In the genomic region with DNA sequence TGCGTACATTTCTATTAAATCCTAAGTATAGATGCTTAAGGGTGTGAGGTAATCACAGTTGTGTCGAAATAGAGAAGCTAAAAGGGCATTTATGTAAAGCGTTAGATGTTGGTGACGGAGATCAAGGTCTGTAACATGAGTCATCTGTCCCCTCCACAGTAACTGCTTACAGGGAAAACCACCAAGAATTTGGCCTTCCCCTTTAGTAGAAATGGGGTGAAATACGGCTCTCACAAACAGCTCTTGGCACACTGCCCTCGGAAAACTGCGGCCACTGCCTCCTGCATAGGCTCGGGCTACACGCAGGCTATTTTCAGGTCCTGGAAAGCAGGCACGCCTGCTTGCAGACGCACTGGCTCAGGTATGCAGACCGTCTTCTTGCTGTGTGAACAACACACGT, we compare ENCODE assay signal across 8 mouse cellular contexts. TPM values are rescaled to one million over a fixed set of nuclear protein-coding genes. Genes with fewer than 3 reads are reported as not detected.
DNase-seq lines count a peak whose midpoint lies in the region; ATAC-seq lines count a peak whose summit lies in the region.

No protein-coding gene starts in this region.

- 0 out of 2 replicates have a peak overlapping the region, but pooled peaks have one; percentile 39 for H3K27ac ChIP-seq in embryonic facial prominence, embryonic 15.5 days (replicated peaks)
- no peak overlapping the region for H3K27ac ChIP-seq in lung, embryonic 15.5 days

- H3K4me2 ChIP-seq in embryonic facial prominence, embryonic 15.5 days (replicated peaks): no peak overlapping the region
- peak overlapping the region; percentile 40 for H3K4me2 ChIP-seq in lung, embryonic 15.5 days

- ATAC-seq in embryonic facial prominence, embryonic 15.5 days (ENCODE audit: insufficient number of reproducible peaks, low FRiP score, low TSS enrichment, low read depth): no peak
- ATAC-seq in lung, embryonic 15.5 days (ENCODE audit: borderline replicate concordance, extremely low read depth, low FRiP score, low TSS enrichment): peak; percentile 37; the same call in 1 of the 2 replicates

- H3K27me3 ChIP-seq in embryonic facial prominence, embryonic 15.5 days: no peaks in the 10 kb centered on the region
- no peaks in the 10 kb centered on the region for H3K27me3 ChIP-seq in lung, embryonic 15.5 days

- no peaks in the 10 kb centered on the region for H3K9me3 ChIP-seq in embryonic facial prominence, embryonic 15.5 days (replicated peaks)
- H3K9me3 ChIP-seq in lung, embryonic 15.5 days: no peaks in the 10 kb centered on the region

- peaks cover 22% of the 10 kb centered on the region for H3K4me1 ChIP-seq in embryonic facial prominence, embryonic 15.5 days
- H3K4me1 ChIP-seq in lung, embryonic 15.5 days: peaks cover 22% of the 10 kb centered on the region

- H3K9ac ChIP-seq in embryonic facial prominence, embryonic 15.5 days: no peak overlapping the region
- H3K9ac ChIP-seq in lung, embryonic 15.5 days: no peak overlapping the region

- WGBS in embryonic facial prominence, embryonic 15.5 days: 25% methylated on average over 13 of the region's 13 CpGs
- 24% methylated on average over 13 of the region's 13 CpGs for WGBS in lung, embryonic 15.5 days

- no peaks in the 10 kb centered on the region for H3K36me3 ChIP-seq in embryonic facial prominence, embryonic 15.5 days
- no peaks in the 10 kb centered on the region for H3K36me3 ChIP-seq in lung, embryonic 15.5 days

- peak; percentile 44 for DNase-seq in A20 (ENCODE audit: low read depth, low spot score)
- DNase-seq in Muller cell, postnatal 12 days (ENCODE audit: inconsistent ontology term): peak; percentile 87
- DNase-seq in heart, postnatal 4 days: peak; percentile 81
- DNase-seq in urinary bladder, postnatal 4 days (ENCODE audit: low spot score in 2 of 2): peak; percentile 63 to 81
- no peak for DNase-seq in left cerebral cortex, adult 11 months (ENCODE audit: low spot score)
- DNase-seq in frontal cortex, postnatal 14 days (ENCODE audit: low spot score in 2 of 2): no peak

- no peak overlapping the region for H3K4me3 ChIP-seq in embryonic facial prominence, embryonic 15.5 days (replicated peaks)
- no peak overlapping the region for H3K4me3 ChIP-seq in lung, embryonic 15.5 days

RNA-seq across cellular contexts. Expression of a gene that starts 34.1 kb away (rescaled TPM):
- polyA plus RNA-seq in embryonic facial prominence, embryonic 15.5 days (2015; fragmentation: Nextera tagmentation; extraction: Ambion mirVana): 5.2 and 9.7 TPM in 2 replicates
- total RNA-seq in heart, postnatal 4 days (2021): 100 to 1,000 TPM; 764 to 831 TPM
- polyA plus RNA-seq in lung, embryonic 15.5 days (2015; fragmentation: Nextera tagmentation; extraction: Ambion mirVana): 10.3 and 10.8 TPM in 2 replicates

RNA-seq across cellular contexts. Expression of a gene that starts 36.8 kb away (rescaled TPM):
- polyA plus RNA-seq in embryonic facial prominence, embryonic 15.5 days (2015; fragmentation: Nextera tagmentation; extraction: Ambion mirVana): 0.49 and 0.60 TPM in 2 replicates
- 1 to 10 TPM; 5.8 to 5.9 TPM for total RNA-seq in heart, postnatal 4 days (2021)
- polyA plus RNA-seq in lung, embryonic 15.5 days (2015; fragmentation: Nextera tagmentation; extraction: Ambion mirVana): 0.66 and 0.74 TPM in 2 replicates

RNA-seq across cellular contexts. Expression of a gene that starts 49.3 kb away (rescaled TPM):
- polyA plus RNA-seq in embryonic facial prominence, embryonic 15.5 days (2015; fragmentation: Nextera tagmentation; extraction: Ambion mirVana): not detected in 2 replicates
- 1 to 10 TPM; 1.1 to 1.6 TPM for total RNA-seq in heart, postnatal 4 days (2021)
- polyA plus RNA-seq in lung, embryonic 15.5 days (2015; fragmentation: Nextera tagmentation; extraction: Ambion mirVana): not detected in 2 replicates

RNA-seq across cellular contexts. Expression of a gene that starts 49.4 kb away (rescaled TPM):
- 122 and 124 TPM in 2 replicates for polyA plus RNA-seq in embryonic facial prominence, embryonic 15.5 days (2015; fragmentation: Nextera tagmentation; extraction: Ambion mirVana)
- total RNA-seq in heart, postnatal 4 days (2021): 100 to 1,000 TPM; 203 to 222 TPM
- polyA plus RNA-seq in lung, embryonic 15.5 days (2015; fragmentation: Nextera tagmentation; extraction: Ambion mirVana): 120 and 130 TPM in 2 replicates

RNA-seq across cellular contexts. Expression of a gene that starts 54.2 kb away (rescaled TPM):
- 1.8 and 4.2 TPM in 2 replicates for polyA plus RNA-seq in embryonic facial prominence, embryonic 15.5 days (2015; fragmentation: Nextera tagmentation; extraction: Ambion mirVana)
- total RNA-seq in heart, postnatal 4 days (2021): under 1 TPM in 1 of 2 experiments, not detected in 1; 0.09 TPM
- polyA plus RNA-seq in lung, embryonic 15.5 days (2015; fragmentation: Nextera tagmentation; extraction: Ambion mirVana): 0.65 and 0.69 TPM in 2 replicates

Comparison
In these comparisons a context has a peak if more than half of its experiments do, and no peak if none do; other contexts are left out.
1. DNase-seq: peak in A20 (single experiment), Muller cell, postnatal 12 days (single experiment), heart, postnatal 4 days (single experiment) and urinary bladder, postnatal 4 days (2 of 2); none in left cerebral cortex, adult 11 months (single experiment) and frontal cortex, postnatal 14 days (0 of 2).